Mouse (Mus musculus): Measurements from ENCODE around the gene Cd163. TPM values are rescaled to one million over a fixed set of nuclear protein-coding genes. Genes with fewer than 3 reads are reported as not detected.

Cd163 gene
- polyA plus RNA-seq (2012), result 0.10 and 0.37 TPM in 2 replicates

GRCm38 (mm10) chr6:124304356-124304755, at the start of gene Cd163:
TSS of gene Cd163 (plus strand) at chr6:124304656.

Other genes with a start within 250 kb of the Cd163 start
- gene Vmn2r27, start 72.8 kb upstream of the Cd163 start, polyA plus RNA-seq (2012), result not detected in 2 replicates
- 25.8 and 31.5 TPM in 2 replicates for gene Pex5, start 110.4 kb downstream of the Cd163 start, polyA plus RNA-seq (2012)
- gene Clstn3, start 160.1 kb downstream of the Cd163 start, polyA plus RNA-seq (2012), result 28.8 and 42.2 TPM in 2 replicates
- 1.5 and 1.9 TPM in 2 replicates for gene C1rl, start 188.5 kb downstream of the Cd163 start, polyA plus RNA-seq (2012)
- 2.0 and 2.1 TPM in 2 replicates for gene C1ra, start 207.7 kb downstream of the Cd163 start, polyA plus RNA-seq (2012)
- gene C1s1, start 237.7 kb downstream of the Cd163 start, polyA plus RNA-seq (2012), result not detected in 2 replicates